Mouse (Mus musculus) heart, adult 2 months (tissue): ENCODE measurements at regions not wholly inside any gene's neighbourhood (a gene's known extent, or its start where the extent isn't known, plus 50 kb on each side); places are given as distances from the start of the nearest gene placed in this dataset.

Experiments
- DNase-seq, 2 experiments: peaks; one replicate each; pipeline ENCODE4 v3.0.0; 2021
- H3K27ac ChIP-seq: fragments of 200-600 bp; 2 replicates; pipeline ENCODE4 v1.8.1; 2022
- H3K27me3 ChIP-seq: fragments of 200-500 bp; 2 replicates; pipeline ENCODE4 v1.6.1; 2012; ENCODE audit warnings: mild to moderate bottlenecking, low read length, inconsistent platforms, mixed read lengths; ENCODE audit not compliant: control insufficient read depth, insufficient read depth
- H3K36me3 ChIP-seq: fragments of 200-500 bp; 2 replicates; pipeline ENCODE4 v1.6.1; 2012; ENCODE audit warnings: low read length, inconsistent platforms; ENCODE audit not compliant: control insufficient read depth, insufficient read depth
- H3K4me1 ChIP-seq: fragments of 200-500 bp; 2 replicates; pipeline ENCODE4 v1.6.1; 2011; ENCODE audit warnings: low read length; ENCODE audit not compliant: control insufficient read depth, insufficient read depth
- H3K4me3 ChIP-seq: fragments of 200-600 bp; 2 replicates; pipeline ENCODE4 v1.8.1; 2022
- H3K79me2 ChIP-seq: fragments of 200-500 bp; replicated peaks from 2 replicates; pipeline ENCODE4 v1.6.1; 2012; ENCODE audit warnings: mild to moderate bottlenecking, inconsistent platforms, low read length, moderate library complexity, mixed read lengths; ENCODE audit not compliant: control insufficient read depth, insufficient read depth
- H3K9ac ChIP-seq: fragments of 200-500 bp; 2 replicates; pipeline ENCODE4 v1.6.1; 2012; ENCODE audit warnings: low read depth, mild to moderate bottlenecking, control low read depth, inconsistent platforms, low read length, mixed read lengths
- CTCF ChIP-seq: fragments of 200-600 bp; IDR thresholded peaks from 2 replicates; pipeline ENCODE4 v1.8.1; 2022; ENCODE audit warnings: antibody characterized with exemption, mild to moderate bottlenecking, moderate library complexity
- EP300 ChIP-seq: fragments of 200-500 bp; IDR thresholded peaks from 2 replicates; pipeline ENCODE4 v1.6.1; 2011; ENCODE audit warnings: low read depth, low read length, control low read depth; ENCODE audit not compliant: insufficient read depth
- POLR2A ChIP-seq: fragments of 200-500 bp; IDR thresholded peaks from 2 replicates; pipeline ENCODE4 v1.6.1; 2011; ENCODE audit warnings: mild to moderate bottlenecking, low read depth, low read length, control low read depth; ENCODE audit not compliant: insufficient read depth
- WGBS: fragments of 180-500 bp; shearing (Covaris S2); methylation state at CpG from one replicate; pipeline ENCODE4 v1.1.7; 2018; 5-methylcytosine and 5-hydroxymethylcytosine counted together
- intact Hi-C: fragments of 180-260 bp; cut with DNase I; formaldehyde crosslinking; loops from one replicate; pipeline ENCODE4 v1.15.1; 2025

- Histone ChIP-seq H3K27ac (no peak overlapping the region), H3K27me3 (no peaks in the 10 kb centered on the region), H3K79me2 (no peaks in the 10 kb centered on the region), H3K4me3 (no peak overlapping the region), H3K9ac (no peak overlapping the region), H3K36me3 (no peaks in the 10 kb centered on the region), H3K4me1 (no peaks in the 10 kb centered on the region)
- WGBS, result 91% methylated on average over 12 of the region's 12 CpGs
- DNase-seq, result no peak
- no peak for TF ChIP-seq POLR2A
- no peak for TF ChIP-seq CTCF
- no peak for TF ChIP-seq EP300
- intact Hi-C loops, result no loop called here
Measured at GRCm38 (mm10) chr3:66685136-66685535, 296.1 kb upstream of the Rsrc1 start.

GRCm38 (mm10) chr3:66687126-66687525 lies 294.1 kb upstream of the Rsrc1 start:
- no peaks in the 10 kb centered on the region for H3K27me3 ChIP-seq
- DNase-seq, result no peak
- intact Hi-C loops, result no loop called here
- H3K4me1 ChIP-seq, result no peaks in the 10 kb centered on the region
- no peak for TF ChIP-seq CTCF
- TF ChIP-seq EP300, result no peak
- no peak for TF ChIP-seq POLR2A
- no peak overlapping the region for H3K27ac ChIP-seq
- 87% methylated on average over 1 of the region's 1 CpGs for WGBS
- no peaks in the 10 kb centered on the region for H3K36me3 ChIP-seq
- H3K4me3 ChIP-seq, result no peak overlapping the region
- H3K79me2 ChIP-seq, result no peaks in the 10 kb centered on the region
- no peak overlapping the region for H3K9ac ChIP-seq

GRCm38 (mm10) chr3:66690906-66691522 lies 290.2 kb upstream of the Rsrc1 start:
- no peaks in the 10 kb centered on the region for H3K79me2 ChIP-seq
- no peak overlapping the region for H3K4me3 ChIP-seq
- no peaks in the 10 kb centered on the region for H3K27me3 ChIP-seq
- 68% methylated on average over 10 of the region's 10 CpGs for WGBS
- intact Hi-C loops, result no loop called here
- H3K9ac ChIP-seq, result no peak overlapping the region
- no peak overlapping the region for H3K27ac ChIP-seq
- H3K4me1 ChIP-seq, result no peaks in the 10 kb centered on the region
- TF ChIP-seq EP300, result no peak
- no peaks in the 10 kb centered on the region for H3K36me3 ChIP-seq
- no peak for DNase-seq

- 88% methylated on average over 2 of the region's 2 CpGs for WGBS
Measured at GRCm38 (mm10) chr3:66695125-66695524, 286.1 kb upstream of the Rsrc1 start.

GRCm38 (mm10) chr3:66695661-66696253 lies 285.4 kb upstream of the Rsrc1 start:
- Histone ChIP-seq H3K79me2 (no peaks in the 10 kb centered on the region), H3K36me3 (no peaks in the 10 kb centered on the region), H3K27me3 (no peaks in the 10 kb centered on the region), H3K4me1 (no peaks in the 10 kb centered on the region), H3K27ac (no peak overlapping the region), H3K9ac (no peak overlapping the region), H3K4me3 (no peak overlapping the region)
- TF ChIP-seq CTCF (no peak), POLR2A (no peak), EP300 (no peak)
- 89% methylated on average over 6 of the region's 6 CpGs for WGBS
- intact Hi-C loops, result no loop called here
- no peak for DNase-seq

More at GRCm38 (mm10) chr3:66695125-66695524, 286.1 kb upstream of the Rsrc1 start:
- Histone ChIP-seq H3K36me3 (no peaks in the 10 kb centered on the region), H3K4me1 (no peaks in the 10 kb centered on the region), H3K27ac (no peak overlapping the region), H3K4me3 (no peak overlapping the region), H3K79me2 (no peaks in the 10 kb centered on the region), H3K27me3 (no peaks in the 10 kb centered on the region), H3K9ac (no peak overlapping the region)
- DNase-seq, result no peak
- no peak for TF ChIP-seq POLR2A
- no peak for TF ChIP-seq CTCF
- no peak for TF ChIP-seq EP300
- intact Hi-C loops, result no loop called here

GRCm38 (mm10) chr3:66698083-66698482 lies 283.1 kb upstream of the Rsrc1 start:
- Histone ChIP-seq H3K9ac (no peak overlapping the region; the same call in 1 of the 2 replicates), H3K79me2 (no peaks in the 10 kb centered on the region), H3K36me3 (no peaks in the 10 kb centered on the region), H3K4me1 (no peaks in the 10 kb centered on the region), H3K27ac (no peak overlapping the region), H3K27me3 (no peaks in the 10 kb centered on the region), H3K4me3 (no peak overlapping the region)
- TF ChIP-seq EP300 (no peak), CTCF (no peak), POLR2A (no peak)
- 43% methylated on average over 5 of the region's 5 CpGs for WGBS
- no peak for DNase-seq
- intact Hi-C loops, result no loop called here
